8 mouse cellular contexts compared by ENCODE assay signal in genomic region chr17:46772038-46772403, GRCm38 (mm10). TPM values are rescaled to one million over a fixed set of nuclear protein-coding genes. Genes with fewer than 3 reads are reported as not detected.
DNase-seq lines count a peak whose midpoint lies in the region; ATAC-seq and TF ChIP-seq lines count a peak whose summit lies in the region.

No protein-coding gene starts in this region.

- WGBS in embryonic facial prominence, embryonic 11.5 days, result 9% methylated on average over 5 of the region's 5 CpGs
- WGBS in intestine, embryonic 15.5 days, result 4% methylated on average over 5 of the region's 5 CpGs
- WGBS in neural tube, embryonic 12.5 days, result 10% methylated on average over 5 of the region's 5 CpGs

- peak overlapping the region; percentile 93 for H3K4me2 ChIP-seq in embryonic facial prominence, embryonic 11.5 days (ENCODE audit: low read depth, low read length)
- peak overlapping the region; percentile 70 for H3K4me2 ChIP-seq in intestine, embryonic 15.5 days (replicated peaks)
- H3K4me2 ChIP-seq in neural tube, embryonic 12.5 days (replicated peaks), result peak overlapping the region; percentile 86

- H3K36me3 ChIP-seq in embryonic facial prominence, embryonic 11.5 days (replicated peaks; ENCODE audit: control insufficient read depth, insufficient read depth, low read depth, low read length), result peaks cover 6% of the 10 kb centered on the region
- H3K36me3 ChIP-seq in intestine, embryonic 15.5 days, result peaks cover 15% of the 10 kb centered on the region
- peaks cover 25% of the 10 kb centered on the region for H3K36me3 ChIP-seq in neural tube, embryonic 12.5 days

- H3K4me1 ChIP-seq in embryonic facial prominence, embryonic 11.5 days (ENCODE audit: control insufficient read depth, insufficient read depth, low read length), result no peaks in the 10 kb centered on the region; the same call in 1 of the 2 replicates
- peaks cover 13% of the 10 kb centered on the region for H3K4me1 ChIP-seq in intestine, embryonic 15.5 days (replicated peaks)
- H3K4me1 ChIP-seq in neural tube, embryonic 12.5 days, result peaks cover 19% of the 10 kb centered on the region

- no peak for TF ChIP-seq CTCF in layer of hippocampus, adult 2 months (conservative IDR thresholded peaks at IDR 0.05)

- DNase-seq in layer of hippocampus, adult 2 months (ENCODE audit: low spot score in 2 of 2), result no peak
- DNase-seq in layer of hippocampus, postnatal 14 days (ENCODE audit: low spot score in 2 of 2), result no peak
- DNase-seq in embryonic facial prominence, embryonic 11.5 days (ENCODE audit: low spot score), result no peak
- no peak for DNase-seq in thymus, postnatal 36 days
- DNase-seq in right cerebral cortex, adult 2 months (ENCODE audit: low spot score in 2 of 2), result no peak
- no peak for DNase-seq in frontal cortex, adult 2 months (ENCODE audit: extremely low spot score in 1 of 2, low spot score in 1 of 2)

- H3K4me3 ChIP-seq in layer of hippocampus, adult 2 months, result peak overlapping the region; percentile 63
- peak overlapping the region; percentile 84 for H3K4me3 ChIP-seq in embryonic facial prominence, embryonic 11.5 days (ENCODE audit: low read depth, low read length)
- peak overlapping the region; percentile 91 for H3K4me3 ChIP-seq in intestine, embryonic 15.5 days (replicated peaks)
- H3K4me3 ChIP-seq in neural tube, embryonic 12.5 days, result peak overlapping the region; percentile 81

- H3K9ac ChIP-seq in embryonic facial prominence, embryonic 11.5 days (replicated peaks; ENCODE audit: low read length), result peak overlapping the region; percentile 86
- peak overlapping the region; percentile 94 for H3K9ac ChIP-seq in intestine, embryonic 15.5 days
- peak overlapping the region; percentile 83 for H3K9ac ChIP-seq in neural tube, embryonic 12.5 days

- H3K27me3 ChIP-seq in embryonic facial prominence, embryonic 11.5 days (ENCODE audit: control insufficient read depth, insufficient read depth, low read length), result no peaks in the 10 kb centered on the region
- no peaks in the 10 kb centered on the region for H3K27me3 ChIP-seq in intestine, embryonic 15.5 days (replicated peaks)
- no peaks in the 10 kb centered on the region for H3K27me3 ChIP-seq in neural tube, embryonic 12.5 days (replicated peaks)

- peak overlapping the region; percentile 93 for H3K27ac ChIP-seq in layer of hippocampus, adult 2 months
- 0 out of 2 replicates have a peak overlapping the region, but pooled peaks have one; percentile 52 for H3K27ac ChIP-seq in embryonic facial prominence, embryonic 11.5 days (replicated peaks; ENCODE audit: low read depth, low read length)
- peak overlapping the region; percentile 90 for H3K27ac ChIP-seq in intestine, embryonic 15.5 days
- H3K27ac ChIP-seq in neural tube, embryonic 12.5 days, result no peak overlapping the region

- no peaks in the 10 kb centered on the region for H3K9me3 ChIP-seq in embryonic facial prominence, embryonic 11.5 days (replicated peaks; ENCODE audit: control insufficient read depth, low read length)
- H3K9me3 ChIP-seq in intestine, embryonic 15.5 days, result no peaks in the 10 kb centered on the region
- no peaks in the 10 kb centered on the region for H3K9me3 ChIP-seq in neural tube, embryonic 12.5 days

- 0 out of 2 replicates have a peak, but pooled peaks have one; percentile 30 for ATAC-seq in embryonic facial prominence, embryonic 11.5 days (replicated peaks; ENCODE audit: insufficient number of reproducible peaks, low FRiP score, low TSS enrichment, low read depth)
- peak; percentile 29; the same call in 1 of the 2 replicates for ATAC-seq in intestine, embryonic 15.5 days
- peak; percentile 46; the same call in 1 of the 2 replicates for ATAC-seq in neural tube, embryonic 12.5 days (ENCODE audit: low FRiP score, low read depth)

RNA-seq across cellular contexts. Expression of gene 2310039H08Rik, which starts 0.4 kb away (rescaled TPM):
- 10 to 100 TPM in 1 of 2 experiments, 1 to 10 TPM in 1; 8.7 to 10.7 TPM for total RNA-seq in layer of hippocampus, adult 2 months (2021)
- total RNA-seq in layer of hippocampus, postnatal 14 days (2021), result 10 to 100 TPM; 12.0 to 12.5 TPM
- polyA plus RNA-seq in embryonic facial prominence, embryonic 11.5 days (2014; fragmentation: Nextera tagmentation; extraction: Ambion mirVana), result 54.1 and 56.0 TPM in 2 replicates
- polyA plus RNA-seq in intestine, embryonic 15.5 days (2015; fragmentation: Nextera tagmentation; extraction: Ambion mirVana), result 81.1 and 96.9 TPM in 2 replicates
- 34.9 and 46.6 TPM in 2 replicates for polyA plus RNA-seq in neural tube, embryonic 12.5 days (2016; fragmentation: Nextera tagmentation; extraction: Ambion mirVana)
- 23.6 and 27.1 TPM in 2 replicates for polyA plus RNA-seq in frontal cortex, adult 2 months (2012; rRNA removed)

RNA-seq across cellular contexts. Expression of gene Ptcra, which starts 8.5 kb away (rescaled TPM):
- total RNA-seq in layer of hippocampus, adult 2 months (2021), result not detected
- total RNA-seq in layer of hippocampus, postnatal 14 days (2021), result under 1 TPM in 1 of 2 experiments, not detected in 1; 0.31 TPM
- polyA plus RNA-seq in embryonic facial prominence, embryonic 11.5 days (2014; fragmentation: Nextera tagmentation; extraction: Ambion mirVana), result 0.32 and 0.49 TPM in 2 replicates
- 0.40 and 0.56 TPM in 2 replicates for polyA plus RNA-seq in intestine, embryonic 15.5 days (2015; fragmentation: Nextera tagmentation; extraction: Ambion mirVana)
- 0.41 and 0.65 TPM in 2 replicates for polyA plus RNA-seq in neural tube, embryonic 12.5 days (2016; fragmentation: Nextera tagmentation; extraction: Ambion mirVana)
- 0.36 and 0.88 TPM in 2 replicates for polyA plus RNA-seq in frontal cortex, adult 2 months (2012; rRNA removed)

RNA-seq across cellular contexts. Expression of gene Rpl7l1, which starts 10.5 kb away (rescaled TPM):
- total RNA-seq in layer of hippocampus, adult 2 months (2021), result 10 to 100 TPM; 42.8 to 51.2 TPM
- total RNA-seq in layer of hippocampus, postnatal 14 days (2021), result 10 to 100 TPM; 47.5 to 48.7 TPM
- polyA plus RNA-seq in embryonic facial prominence, embryonic 11.5 days (2014; fragmentation: Nextera tagmentation; extraction: Ambion mirVana), result 198 and 207 TPM in 2 replicates
- polyA plus RNA-seq in intestine, embryonic 15.5 days (2015; fragmentation: Nextera tagmentation; extraction: Ambion mirVana), result 149 and 167 TPM in 2 replicates
- polyA plus RNA-seq in neural tube, embryonic 12.5 days (2016; fragmentation: Nextera tagmentation; extraction: Ambion mirVana), result 125 and 139 TPM in 2 replicates
- 37.8 and 46.0 TPM in 2 replicates for polyA plus RNA-seq in frontal cortex, adult 2 months (2012; rRNA removed)

RNA-seq across cellular contexts. Expression of gene Cnpy3, which starts 20.0 kb away (rescaled TPM):
- 10 to 100 TPM; 67.9 to 72.4 TPM for total RNA-seq in layer of hippocampus, adult 2 months (2021)
- 10 to 100 TPM; 53.9 to 57.2 TPM for total RNA-seq in layer of hippocampus, postnatal 14 days (2021)
- polyA plus RNA-seq in embryonic facial prominence, embryonic 11.5 days (2014; fragmentation: Nextera tagmentation; extraction: Ambion mirVana), result 52.2 and 55.1 TPM in 2 replicates
- 73.9 and 74.9 TPM in 2 replicates for polyA plus RNA-seq in intestine, embryonic 15.5 days (2015; fragmentation: Nextera tagmentation; extraction: Ambion mirVana)
- 58.4 and 62.0 TPM in 2 replicates for polyA plus RNA-seq in neural tube, embryonic 12.5 days (2016; fragmentation: Nextera tagmentation; extraction: Ambion mirVana)
- polyA plus RNA-seq in frontal cortex, adult 2 months (2012; rRNA removed), result 86.0 and 88.3 TPM in 2 replicates

RNA-seq across cellular contexts. Expression of gene Gnmt, which starts 43.1 kb away (rescaled TPM):
- total RNA-seq in layer of hippocampus, adult 2 months (2021), result 1 to 10 TPM in 1 of 2 experiments, under 1 TPM in 1; 0.90 to 1.2 TPM
- under 1 TPM; 0.76 to 0.98 TPM for total RNA-seq in layer of hippocampus, postnatal 14 days (2021)
- polyA plus RNA-seq in embryonic facial prominence, embryonic 11.5 days (2014; fragmentation: Nextera tagmentation; extraction: Ambion mirVana), result 0.35 and 0.62 TPM in 2 replicates
- polyA plus RNA-seq in intestine, embryonic 15.5 days (2015; fragmentation: Nextera tagmentation; extraction: Ambion mirVana), result 3.2 and 9.0 TPM in 2 replicates
- polyA plus RNA-seq in neural tube, embryonic 12.5 days (2016; fragmentation: Nextera tagmentation; extraction: Ambion mirVana), result 0.43 and 0.49 TPM in 2 replicates
- polyA plus RNA-seq in frontal cortex, adult 2 months (2012; rRNA removed), result 1.8 and 2.2 TPM in 2 replicates
